Mouse (Mus musculus): Measurements from ENCODE around the gene Ctsa. TPM values are rescaled to one million over a fixed set of nuclear protein-coding genes. Genes with fewer than 3 reads are reported as not detected.
A peak's percentile ranks its signal among the peaks of the same experiment; 100 is the strongest.

The Ctsa gene
- polyA plus RNA-seq (2012; rRNA removed), result 504 and 687 TPM in 2 replicates

DNA sequence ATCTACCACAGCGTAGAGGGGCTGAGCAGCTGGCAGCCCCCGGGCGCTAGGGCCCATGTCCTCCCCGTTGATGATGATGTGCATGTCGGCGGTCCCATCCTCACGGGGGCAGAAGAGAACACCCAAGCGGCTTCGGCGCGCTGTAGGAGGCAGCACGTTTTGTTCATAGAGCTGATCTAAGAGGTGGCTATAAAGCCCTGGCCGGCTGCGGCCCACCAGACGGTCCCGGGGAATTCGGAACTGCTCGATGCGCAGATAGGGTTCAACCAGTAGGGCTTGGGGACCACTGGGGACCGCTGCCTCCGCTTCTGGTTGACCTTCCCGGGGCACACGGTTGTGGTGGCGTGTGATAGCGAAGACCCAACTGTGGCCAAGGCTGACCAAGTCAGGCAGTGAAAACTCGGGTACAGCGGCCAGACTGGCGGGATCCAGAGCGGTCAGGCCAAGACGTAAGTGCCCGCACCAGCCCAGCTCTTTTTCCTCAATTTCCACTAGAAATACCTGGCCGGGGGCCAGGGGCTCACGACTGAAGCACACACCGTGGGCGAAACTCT is at the start of gene Ctsa:
Gene Ctsa, plus strand, starts transcription at position 126 of the 554 bp plus-strand sequence.
- WGBS, result 1% methylated on average over 35 of the region's 35 CpGs
- TF ChIP-seq POLR2A (IDR thresholded peaks at IDR 0.05; ENCODE audit: low read depth, low read length) (peak; percentile 9), CTCF (conservative IDR thresholded peaks at IDR 0.05; ENCODE audit: insufficient read depth, insufficient read length, low read depth, low read length) (peak; percentile 64)
- peak; percentile 81 for DNase-seq
- Histone ChIP-seq H3K27ac (ENCODE audit: insufficient read depth, low read depth, low read length) (peak within 1 kb of the TSS; percentile 76), H3K4me3 (ENCODE audit: insufficient read depth, low read depth, low read length) (peak within 1 kb of the TSS; percentile 71), H3K27me3 (replicated peaks; ENCODE audit: control insufficient read depth, insufficient read depth, low read length) (no peaks in the 10 kb centered on the region), H3K36me3 (ENCODE audit: control insufficient read depth, insufficient read depth, low read length) (no peaks in the 10 kb centered on the region), H3K4me1 (ENCODE audit: control insufficient read depth, insufficient read depth, low read length) (0 out of 2 replicates have a peak, but pooled peaks cover 3% of the 10 kb centered on the region)

DNA sequence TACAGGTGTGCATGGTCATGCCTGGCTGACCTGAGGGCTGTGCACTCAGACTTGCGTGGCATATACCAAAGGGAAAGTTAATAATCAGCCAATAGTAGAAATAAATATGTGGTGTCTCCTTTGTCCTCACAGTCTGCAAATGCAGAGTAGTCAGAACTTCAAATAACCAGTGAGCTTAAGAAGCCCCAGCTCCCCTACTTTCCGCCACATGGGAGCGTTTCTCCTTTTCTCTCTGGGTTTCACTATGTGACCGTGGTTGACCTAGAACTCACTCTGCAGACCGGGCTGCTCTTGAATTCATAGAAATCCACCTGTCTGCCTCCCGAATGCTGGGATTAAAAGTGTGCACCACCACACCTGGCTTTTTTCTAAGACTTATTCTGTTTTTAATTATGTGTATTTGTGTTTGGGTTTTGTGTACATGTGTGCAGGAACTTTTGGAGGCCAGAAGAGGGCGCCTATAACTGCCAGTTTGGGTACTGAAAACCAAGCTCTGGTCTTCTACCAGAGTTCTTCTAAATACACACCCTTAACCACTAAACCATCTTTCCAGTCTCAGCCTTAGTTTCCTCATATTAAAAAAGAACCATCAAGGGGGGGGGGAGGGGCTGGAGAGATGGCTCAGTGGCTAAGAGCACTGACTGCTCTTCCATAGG is 48.6 kb upstream of the Ctsa start:
- Histone ChIP-seq H3K27ac (ENCODE audit: insufficient read depth, low read depth, low read length) (no peak overlapping the region), H3K36me3 (ENCODE audit: control insufficient read depth, insufficient read depth, low read length) (no peaks in the 10 kb centered on the region), H3K27me3 (replicated peaks; ENCODE audit: control insufficient read depth, insufficient read depth, low read length) (no peaks in the 10 kb centered on the region), H3K4me3 (ENCODE audit: insufficient read depth, low read depth, low read length) (no peak overlapping the region), H3K4me1 (ENCODE audit: control insufficient read depth, insufficient read depth, low read length) (peaks cover 7% of the 10 kb centered on the region; the same call in 1 of the 2 replicates)
- WGBS, result 63% methylated on average over 7 of the region's 7 CpGs
- TF ChIP-seq POLR2A (IDR thresholded peaks at IDR 0.05; ENCODE audit: low read depth, low read length), result no peak
- no peak; the same call in 1 of the 2 replicates for TF ChIP-seq CTCF (conservative IDR thresholded peaks at IDR 0.05; ENCODE audit: insufficient read depth, insufficient read length, low read depth, low read length)
- no peak for DNase-seq

DNA sequence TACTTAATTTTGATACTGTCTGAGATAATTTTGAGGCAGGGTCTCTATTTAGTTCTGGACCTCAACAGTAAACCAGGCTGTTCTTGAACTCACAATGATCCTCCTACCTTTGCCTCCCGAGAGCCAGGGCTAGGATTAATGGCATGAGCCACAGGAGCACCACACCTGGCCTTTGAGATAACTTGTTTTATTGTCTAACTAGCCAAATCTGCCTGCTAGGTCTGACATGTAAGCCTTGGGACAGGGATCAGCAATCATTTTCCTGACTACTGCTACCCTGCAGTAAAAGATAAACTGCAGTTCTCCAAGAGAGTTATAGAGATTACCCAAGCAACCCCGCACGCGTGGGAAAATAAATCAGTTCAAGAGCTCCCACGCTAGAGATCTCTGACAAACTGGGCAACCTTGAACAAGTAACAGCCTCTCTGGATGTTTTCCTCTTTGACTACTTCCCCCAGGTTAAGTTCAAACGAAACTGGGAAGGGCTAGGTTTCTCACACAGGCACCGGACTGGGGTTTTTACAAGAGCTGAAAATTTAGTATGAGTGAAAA is 47.7 kb upstream of the Ctsa start:
- H3K27ac ChIP-seq (ENCODE audit: insufficient read depth, low read depth, low read length), result peak overlapping the region; percentile 72
- DNase-seq, result no peak
- H3K4me3 ChIP-seq (ENCODE audit: insufficient read depth, low read depth, low read length), result peak overlapping the region; percentile 64
- TF ChIP-seq CTCF (conservative IDR thresholded peaks at IDR 0.05; ENCODE audit: insufficient read depth, insufficient read length, low read depth, low read length) (no peak), POLR2A (IDR thresholded peaks at IDR 0.05; ENCODE audit: low read depth, low read length) (no peak)
- H3K36me3 ChIP-seq (ENCODE audit: control insufficient read depth, insufficient read depth, low read length), result no peaks in the 10 kb centered on the region
- peaks cover 7% of the 10 kb centered on the region; the same call in 1 of the 2 replicates for H3K4me1 ChIP-seq (ENCODE audit: control insufficient read depth, insufficient read depth, low read length)
- no peaks in the 10 kb centered on the region for H3K27me3 ChIP-seq (replicated peaks; ENCODE audit: control insufficient read depth, insufficient read depth, low read length)
- 3% methylated on average over 7 of the region's 7 CpGs for WGBS

DNA sequence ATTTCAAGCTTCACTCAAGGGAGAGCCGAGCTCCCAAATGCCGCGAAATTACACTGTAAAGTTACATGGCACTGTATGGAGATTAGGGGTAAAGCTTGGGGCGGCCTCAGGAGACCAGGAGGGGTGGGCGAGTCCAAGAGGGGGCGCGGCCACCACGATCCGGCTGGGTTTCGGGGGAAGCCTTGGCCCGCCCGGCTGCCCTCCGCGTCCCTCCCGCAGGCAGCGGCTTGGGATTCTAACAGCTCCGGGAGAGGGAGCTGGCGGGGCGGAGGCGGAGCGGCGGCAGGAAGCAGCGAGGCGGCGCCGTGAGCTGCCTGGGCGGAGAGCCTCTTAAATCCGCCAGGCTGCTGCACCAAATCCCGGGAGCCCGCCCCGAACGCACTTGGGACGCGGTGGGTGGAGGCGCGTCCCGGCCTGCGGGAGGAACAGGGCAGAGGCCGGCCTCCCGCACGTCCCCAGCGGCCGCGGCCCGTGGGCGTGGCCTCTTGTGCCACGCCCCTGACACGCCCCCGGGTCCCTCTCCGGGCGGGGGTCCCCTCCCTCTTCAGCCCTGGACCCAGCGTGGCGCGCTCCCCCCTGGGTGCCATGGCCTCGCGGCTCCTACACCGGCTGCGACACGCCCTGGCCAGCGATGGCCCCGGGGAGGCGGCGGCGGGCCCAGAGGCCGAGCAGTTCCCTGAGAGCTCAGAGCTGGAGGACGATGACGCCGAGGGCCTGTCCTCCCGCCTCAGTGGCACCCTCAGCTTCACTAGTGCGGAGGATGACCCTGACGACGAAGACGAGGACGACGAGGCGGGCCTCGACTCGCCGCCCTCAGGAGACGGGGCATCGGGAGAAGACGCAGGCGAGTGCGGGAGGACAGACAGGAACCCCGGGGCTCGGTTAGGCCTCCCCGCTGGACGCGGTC is 46.9 kb upstream of the Ctsa start, which contains the start of gene Snx21:
Gene Snx21, plus strand, starts transcription at position 343 of the 907 bp plus-strand sequence.
- TF ChIP-seq POLR2A (IDR thresholded peaks at IDR 0.05; ENCODE audit: low read depth, low read length) (peak; percentile 24), CTCF (conservative IDR thresholded peaks at IDR 0.05; ENCODE audit: insufficient read depth, insufficient read length, low read depth, low read length) (peak; percentile 23; the same call in 1 of the 2 replicates)

DNA sequence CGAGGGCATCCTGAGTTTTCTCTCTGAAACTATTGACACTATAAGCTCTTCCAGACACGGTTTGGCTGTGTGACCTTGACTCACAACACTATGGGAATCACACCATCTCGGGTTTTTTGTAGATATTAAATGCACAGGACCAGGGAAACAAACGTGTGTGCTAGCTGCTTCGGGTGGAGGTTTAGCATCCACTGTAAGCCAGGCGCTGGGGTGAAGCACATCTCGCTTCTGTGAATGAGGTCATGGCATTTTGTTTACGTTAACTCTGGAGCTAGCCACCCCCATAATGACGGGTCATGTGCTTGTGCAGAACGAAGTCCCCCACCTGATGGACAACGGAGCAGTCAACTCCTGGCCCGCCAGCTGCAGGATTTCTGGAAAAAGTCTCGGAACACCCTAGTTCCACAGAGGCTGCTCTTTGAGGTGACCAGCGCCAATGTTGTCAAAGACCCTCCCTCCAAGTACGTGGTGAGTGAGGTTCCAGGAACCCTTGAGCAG is 46.2 kb upstream of the Ctsa start:
- no peaks in the 10 kb centered on the region for H3K36me3 ChIP-seq (ENCODE audit: control insufficient read depth, insufficient read depth, low read length)
- no peak for DNase-seq
- peaks cover 7% of the 10 kb centered on the region; the same call in 1 of the 2 replicates for H3K4me1 ChIP-seq (ENCODE audit: control insufficient read depth, insufficient read depth, low read length)
- TF ChIP-seq POLR2A (IDR thresholded peaks at IDR 0.05; ENCODE audit: low read depth, low read length), result no peak
- TF ChIP-seq CTCF (conservative IDR thresholded peaks at IDR 0.05; ENCODE audit: insufficient read depth, insufficient read length, low read depth, low read length), result no peak
- peak overlapping the region; percentile 64 for H3K4me3 ChIP-seq (ENCODE audit: insufficient read depth, low read depth, low read length)
- H3K27me3 ChIP-seq (replicated peaks; ENCODE audit: control insufficient read depth, insufficient read depth, low read length), result no peaks in the 10 kb centered on the region
- WGBS, result 13% methylated on average over 15 of the region's 15 CpGs
- peak overlapping the region; percentile 73 for H3K27ac ChIP-seq (ENCODE audit: insufficient read depth, low read depth, low read length)

More for the DNA sequence above, 46.9 kb upstream of the Ctsa start, which contains the start of gene Snx21:
- H3K27ac ChIP-seq (ENCODE audit: insufficient read depth, low read depth, low read length), result peak within 1 kb of the TSS; percentile 73
- H3K4me1 ChIP-seq (ENCODE audit: control insufficient read depth, insufficient read depth, low read length), result peaks cover 7% of the 10 kb centered on the region; the same call in 1 of the 2 replicates
- H3K27me3 ChIP-seq (replicated peaks; ENCODE audit: control insufficient read depth, insufficient read depth, low read length), result no peaks in the 10 kb centered on the region
- peak; percentile 97 for DNase-seq
- H3K4me3 ChIP-seq (ENCODE audit: insufficient read depth, low read depth, low read length), result peak within 1 kb of the TSS; percentile 64
- H3K36me3 ChIP-seq (ENCODE audit: control insufficient read depth, insufficient read depth, low read length), result no peaks in the 10 kb centered on the region
- WGBS, result under 1% methylated on average over 89 of the region's 89 CpGs

DNA sequence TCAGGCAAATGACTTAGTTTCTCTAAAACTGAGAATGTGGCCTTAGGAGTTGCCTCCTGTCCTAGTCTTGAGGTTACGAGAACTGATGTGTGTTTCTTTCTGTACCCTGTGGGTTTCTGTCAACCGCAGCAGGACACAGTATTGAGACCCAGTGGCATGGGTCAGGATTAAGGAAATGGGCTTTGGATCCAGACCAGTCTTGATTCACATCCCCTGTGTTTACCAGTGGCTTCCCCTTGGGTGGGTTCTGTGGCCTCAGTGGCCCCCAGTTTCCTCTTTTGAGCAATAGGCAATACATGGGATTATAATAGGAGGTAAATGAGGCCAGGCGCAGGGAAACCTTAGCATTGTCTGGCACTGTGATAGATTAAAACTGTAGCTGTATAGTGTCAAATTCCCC is 45.6 kb upstream of the Ctsa start:
- Histone ChIP-seq H3K4me3 (ENCODE audit: insufficient read depth, low read depth, low read length) (peak overlapping the region; percentile 64), H3K36me3 (ENCODE audit: control insufficient read depth, insufficient read depth, low read length) (0 out of 2 replicates have a peak, but pooled peaks cover 1% of the 10 kb centered on the region), H3K4me1 (ENCODE audit: control insufficient read depth, insufficient read depth, low read length) (peaks cover 7% of the 10 kb centered on the region; the same call in 1 of the 2 replicates), H3K27me3 (replicated peaks; ENCODE audit: control insufficient read depth, insufficient read depth, low read length) (no peaks in the 10 kb centered on the region), H3K27ac (ENCODE audit: insufficient read depth, low read depth, low read length) (0 out of 2 replicates have a peak overlapping the region, but pooled peaks have one; percentile 73)
- 71% methylated on average over 3 of the region's 3 CpGs for WGBS
- TF ChIP-seq POLR2A (IDR thresholded peaks at IDR 0.05; ENCODE audit: low read depth, low read length) (no peak), CTCF (conservative IDR thresholded peaks at IDR 0.05; ENCODE audit: insufficient read depth, insufficient read length, low read depth, low read length) (no peak)
- DNase-seq, result no peak
